Mouse (Mus musculus) neural tube, embryonic 14.5 days (tissue): ENCODE measurements at regions not wholly inside any gene's neighbourhood (a gene's known extent, or its start where the extent isn't known, plus 50 kb on each side); places are given as distances from the start of the nearest gene placed in this dataset.
A peak's percentile ranks its signal among the peaks of the same experiment; 100 is the strongest.

ENCODE experiments used
- ATAC-seq: fragments of 200-750 bp; cut with Nextera tagmentation; 2 replicates; pipeline ENCODE4 v1.8.0; 2017; ENCODE audit warnings: low read depth, mild to moderate bottlenecking, moderate TSS enrichment, moderate library complexity
- H3K27ac ChIP-seq: fragments of 300-500 bp; sonication (generic); 2 replicates; pipeline ENCODE4 v1.5.1; 2014; ENCODE audit warnings: low read depth, mild to moderate bottlenecking, control low read depth, low read length, moderate library complexity, mixed read lengths
- H3K27me3 ChIP-seq: fragments of 300-500 bp; sonication (generic); 2 replicates; pipeline ENCODE4 v1.6.1; 2014; ENCODE audit warnings: low read length; ENCODE audit not compliant: control insufficient read depth, insufficient read depth
- H3K36me3 ChIP-seq: fragments of 300-500 bp; sonication (generic); 2 replicates; pipeline ENCODE4 v1.6.1; 2014; ENCODE audit warnings: low read length, mixed read lengths; ENCODE audit not compliant: control insufficient read depth, insufficient read depth
- H3K4me1 ChIP-seq: fragments of 300-500 bp; sonication (generic); 2 replicates; pipeline ENCODE4 v1.6.1; 2014; ENCODE audit warnings: low read length; ENCODE audit not compliant: control insufficient read depth, insufficient read depth
- H3K4me2 ChIP-seq: fragments of 300-500 bp; sonication (generic); 2 replicates; pipeline ENCODE4 v1.6.1; 2014; ENCODE audit warnings: mild to moderate bottlenecking, low read depth, low read length, control low read depth
- H3K4me3 ChIP-seq: fragments of 300-500 bp; sonication (generic); 2 replicates; pipeline ENCODE4 v1.5.1; 2014; ENCODE audit warnings: low read depth, low read length, control low read depth, mixed read lengths
- H3K9ac ChIP-seq: fragments of 300-500 bp; sonication (generic); replicated peaks from 2 replicates; pipeline ENCODE4 v1.6.1; 2014; ENCODE audit warnings: low read depth, mild to moderate bottlenecking, control low read depth, low read length, mixed read lengths
- H3K9me3 ChIP-seq: fragments of 300-500 bp; sonication (generic); 2 replicates; pipeline ENCODE4 v1.6.1; 2016; ENCODE audit warnings: low read length; ENCODE audit not compliant: control insufficient read depth
- WGBS: fragments of 180-500 bp; shearing (Covaris S2); extraction: QIAGEN DNeasy Blood & Tissue Kit; methylation state at CpG from one replicate; pipeline ENCODE4 v1.1.7; 2014; 5-methylcytosine and 5-hydroxymethylcytosine counted together

DNA sequence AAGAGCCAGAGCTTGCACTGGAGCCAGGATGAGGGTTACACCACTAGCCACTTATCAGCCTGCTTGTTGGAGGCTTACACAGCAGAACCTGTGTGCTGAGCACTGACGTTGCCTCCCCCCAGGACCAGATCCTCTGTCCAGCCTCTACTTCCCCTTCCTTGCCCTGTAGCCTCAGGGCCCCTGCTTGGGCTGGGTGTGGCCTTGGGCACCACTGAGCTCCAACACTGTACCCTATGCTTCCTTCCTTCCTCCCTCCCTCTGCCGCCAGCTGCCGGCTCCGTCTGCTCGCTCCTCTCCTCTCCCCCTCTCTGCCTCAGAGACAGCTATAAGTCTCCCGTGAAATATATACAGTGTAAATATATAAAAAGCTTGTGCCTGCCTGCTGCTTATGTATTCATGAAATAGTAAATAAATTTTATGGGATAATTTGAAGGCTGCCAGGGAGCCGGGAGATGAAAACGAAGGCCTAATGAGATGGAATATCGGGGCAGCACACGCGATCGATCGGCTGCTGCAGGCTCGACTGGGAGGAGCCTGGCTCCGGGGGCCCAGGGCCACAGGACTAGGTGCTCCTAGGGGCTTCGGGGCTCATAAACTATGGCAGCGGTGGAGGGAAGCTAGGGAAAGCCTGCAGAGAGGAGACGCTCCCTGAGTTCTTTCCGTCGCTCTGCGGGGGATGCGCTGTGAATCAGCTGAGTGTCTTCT lies 135.6 kb downstream of the Rbm19 start:
- H3K9ac ChIP-seq = no peak overlapping the region; the same call in 1 of the 2 replicates
- H3K27me3 ChIP-seq = no peaks in the 10 kb centered on the region
- H3K4me1 ChIP-seq = peaks cover 12% of the 10 kb centered on the region
- peak; percentile 88 for ATAC-seq
- peak overlapping the region; percentile 19; the same call in 1 of the 2 replicates for H3K4me2 ChIP-seq
- no peaks in the 10 kb centered on the region for H3K9me3 ChIP-seq
- no peaks in the 10 kb centered on the region for H3K36me3 ChIP-seq
- H3K27ac ChIP-seq = peak overlapping the region; percentile 81
- 7% methylated on average over 22 of the region's 22 CpGs for WGBS
- H3K4me3 ChIP-seq = 0 out of 2 replicates have a peak overlapping the region, but pooled peaks have one; percentile 9

GRCm38 (mm10) chr5:120252551-120252950 lies 136.3 kb downstream of the Rbm19 start:
- Histone ChIP-seq H3K4me2 (no peak overlapping the region), H3K4me3 (no peak overlapping the region), H3K9ac (no peak overlapping the region), H3K36me3 (no peaks in the 10 kb centered on the region), H3K9me3 (no peaks in the 10 kb centered on the region), H3K27me3 (no peaks in the 10 kb centered on the region), H3K4me1 (peaks cover 12% of the 10 kb centered on the region), H3K27ac (no peak overlapping the region)
- WGBS = 10% methylated on average over 8 of the region's 8 CpGs
- ATAC-seq = no peak

DNA sequence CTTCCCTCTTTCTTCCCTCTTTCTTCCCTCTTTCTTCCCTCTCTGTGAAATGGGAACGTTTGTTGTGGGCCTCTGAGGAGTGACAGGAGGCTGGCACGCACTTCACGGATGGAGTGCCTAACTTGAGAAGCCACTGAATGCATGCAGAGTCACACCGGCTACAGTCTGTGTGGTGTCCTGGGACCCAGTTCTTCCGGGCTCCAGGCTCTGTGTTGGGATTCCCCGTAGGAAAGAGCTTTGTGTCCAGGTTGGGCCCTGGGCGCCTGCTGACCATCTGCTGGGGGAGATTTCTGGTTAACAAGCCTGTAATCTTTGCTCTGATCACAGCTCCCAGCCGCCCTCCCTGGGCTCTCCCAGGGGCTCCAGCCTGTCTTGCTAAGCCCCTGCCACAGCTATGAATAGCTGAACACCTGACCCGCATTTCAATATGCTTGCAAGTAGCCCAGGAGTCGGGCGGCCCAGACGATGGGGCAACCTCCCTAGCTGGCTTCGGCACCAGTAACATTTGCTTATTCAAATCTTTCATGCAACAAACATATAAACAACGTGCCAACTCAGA lies 146.5 kb downstream of the Rbm19 start:
- no peak for ATAC-seq
- H3K36me3 ChIP-seq = no peaks in the 10 kb centered on the region
- H3K4me2 ChIP-seq = no peak overlapping the region
- H3K9me3 ChIP-seq = no peaks in the 10 kb centered on the region
- no peak overlapping the region for H3K9ac ChIP-seq
- 31% methylated on average over 14 of the region's 14 CpGs for WGBS
- H3K4me3 ChIP-seq = no peak overlapping the region
- H3K27ac ChIP-seq = no peak overlapping the region
- H3K27me3 ChIP-seq = no peaks in the 10 kb centered on the region
- no peaks in the 10 kb centered on the region; the same call in 1 of the 2 replicates for H3K4me1 ChIP-seq

GRCm38 (mm10) chr5:120269416-120269860 lies 153.2 kb downstream of the Rbm19 start:
- Histone ChIP-seq H3K9ac (0 out of 2 replicates have a peak overlapping the region, but pooled peaks have one; percentile 26), H3K4me2 (no peak overlapping the region), H3K27ac (peak overlapping the region; percentile 81), H3K4me1 (peaks cover 22% of the 10 kb centered on the region), H3K27me3 (no peaks in the 10 kb centered on the region), H3K4me3 (no peak overlapping the region), H3K36me3 (no peaks in the 10 kb centered on the region), H3K9me3 (no peaks in the 10 kb centered on the region)
- WGBS = 6% methylated on average over 22 of the region's 22 CpGs
- ATAC-seq = peak; percentile 57; the same call in 1 of the 2 replicates

GRCm38 (mm10) chr5:120270887-120271616 lies 154.8 kb downstream of the Rbm19 start:
- no peak overlapping the region for H3K9ac ChIP-seq
- no peak overlapping the region for H3K4me2 ChIP-seq
- H3K27ac ChIP-seq = peak overlapping the region; percentile 62
- H3K9me3 ChIP-seq = no peaks in the 10 kb centered on the region
- WGBS = 22% methylated on average over 14 of the region's 14 CpGs
- H3K4me1 ChIP-seq = peaks cover 25% of the 10 kb centered on the region
- ATAC-seq = peak; percentile 66
- H3K36me3 ChIP-seq = no peaks in the 10 kb centered on the region
- no peak overlapping the region for H3K4me3 ChIP-seq
- no peaks in the 10 kb centered on the region for H3K27me3 ChIP-seq

GRCm38 (mm10) chr5:120276229-120276628 lies 155.3 kb upstream of the Lhx5 start:
- no peak overlapping the region for H3K4me2 ChIP-seq
- no peak overlapping the region for H3K9ac ChIP-seq
- no peak for ATAC-seq
- WGBS = 43% methylated on average over 9 of the region's 9 CpGs
- peaks cover 25% of the 10 kb centered on the region; the same call in 1 of the 2 replicates for H3K4me1 ChIP-seq
- no peak overlapping the region for H3K4me3 ChIP-seq
- H3K9me3 ChIP-seq = no peaks in the 10 kb centered on the region
- peak overlapping the region; percentile 34; the same call in 1 of the 2 replicates for H3K27ac ChIP-seq
- H3K27me3 ChIP-seq = 0 out of 2 replicates have a peak, but pooled peaks cover 2% of the 10 kb centered on the region
- H3K36me3 ChIP-seq = no peaks in the 10 kb centered on the region

- no peak overlapping the region for H3K9ac ChIP-seq
- no peaks in the 10 kb centered on the region for H3K36me3 ChIP-seq
- H3K4me3 ChIP-seq = no peak overlapping the region
- 2% methylated on average over 13 of the region's 13 CpGs for WGBS
- H3K27me3 ChIP-seq = 0 out of 2 replicates have a peak, but pooled peaks cover 2% of the 10 kb centered on the region
- H3K27ac ChIP-seq = 0 out of 2 replicates have a peak overlapping the region, but pooled peaks have one; percentile 34
- H3K4me2 ChIP-seq = no peak overlapping the region
- no peak for ATAC-seq
- no peaks in the 10 kb centered on the region for H3K9me3 ChIP-seq
- peaks cover 26% of the 10 kb centered on the region for H3K4me1 ChIP-seq
Observed at GRCm38 (mm10) chr5:120280321-120280720, 151.2 kb upstream of the Lhx5 start.

GRCm38 (mm10) chr5:120280991-120281602 lies 150.4 kb upstream of the Lhx5 start:
- no peak overlapping the region for H3K4me3 ChIP-seq
- peak; percentile 36; the same call in 1 of the 2 replicates for ATAC-seq
- 0 out of 2 replicates have a peak, but pooled peaks cover 2% of the 10 kb centered on the region for H3K27me3 ChIP-seq
- peak overlapping the region; percentile 11; the same call in 1 of the 2 replicates for H3K4me2 ChIP-seq
- no peaks in the 10 kb centered on the region for H3K9me3 ChIP-seq
- H3K4me1 ChIP-seq = peaks cover 23% of the 10 kb centered on the region
- peak overlapping the region; percentile 71; the same call in 1 of the 2 replicates for H3K27ac ChIP-seq
- H3K36me3 ChIP-seq = no peaks in the 10 kb centered on the region
- 2% methylated on average over 22 of the region's 22 CpGs for WGBS
- no peak overlapping the region for H3K9ac ChIP-seq
